Mouse (Mus musculus): Measurements from ENCODE around the gene Oaz3. TPM values are rescaled to one million over a fixed set of nuclear protein-coding genes. Genes with fewer than 3 reads are reported as not detected.

Gene Oaz3
- total and polyA plus RNA-seq, 2 experiments from 2014 or later = 0.60 TPM; not detected in 1

- Histone ChIP-seq H3K4me2 (ENCODE audit: low read depth, low read length) (no peak overlapping the region), H3K36me3 (ENCODE audit: insufficient read depth, low read length) (no peaks in the 10 kb centered on the region), H3K9ac (replicated peaks; ENCODE audit: low read length) (no peak overlapping the region), H3K9me3 (ENCODE audit: low read length) (no peaks in the 10 kb centered on the region), H3K27ac (no peak overlapping the region), H3K4me3 (ENCODE audit: low read length) (no peak overlapping the region), H3K4me1 (ENCODE audit: insufficient read depth, low read length) (no peaks in the 10 kb centered on the region), H3K27me3 (ENCODE audit: insufficient read depth, low read length) (no peaks in the 10 kb centered on the region)
- ATAC-seq = no peak
- DNase-seq (ENCODE audit: low spot score) = no peak
- no peak for TF ChIP-seq CTCF (IDR thresholded peaks at IDR 0.05; ENCODE audit: low read depth)
- 89% methylated on average over 2 of the region's 2 CpGs for WGBS
Measured at GRCm38 (mm10) chr3:94392128-94392527, 51.6 kb downstream of the Oaz3 start.

GRCm38 (mm10) chr3:94391001-94391400, 52.7 kb downstream of the Oaz3 start:
- H3K4me2 ChIP-seq (ENCODE audit: low read depth, low read length) = no peak overlapping the region
- peak; percentile 58 for DNase-seq (ENCODE audit: low spot score)
- H3K4me3 ChIP-seq (ENCODE audit: low read length) = no peak overlapping the region
- H3K27ac ChIP-seq = no peak overlapping the region
- 58% methylated on average over 5 of the region's 5 CpGs for WGBS
- no peaks in the 10 kb centered on the region for H3K36me3 ChIP-seq (ENCODE audit: insufficient read depth, low read length)
- no peaks in the 10 kb centered on the region for H3K4me1 ChIP-seq (ENCODE audit: insufficient read depth, low read length)
- no peaks in the 10 kb centered on the region for H3K9me3 ChIP-seq (ENCODE audit: low read length)
- no peak for TF ChIP-seq CTCF (IDR thresholded peaks at IDR 0.05; ENCODE audit: low read depth)
- H3K27me3 ChIP-seq (ENCODE audit: insufficient read depth, low read length) = no peaks in the 10 kb centered on the region
- 0 out of 2 replicates have a peak, but pooled peaks have one; percentile 5 for ATAC-seq
- no peak overlapping the region for H3K9ac ChIP-seq (replicated peaks; ENCODE audit: low read length)

- 97% methylated on average over 16 of the region's 16 CpGs for WGBS
- H3K9me3 ChIP-seq (ENCODE audit: low read length) = no peaks in the 10 kb centered on the region
- H3K27me3 ChIP-seq (ENCODE audit: insufficient read depth, low read length) = no peaks in the 10 kb centered on the region
Measured at GRCm38 (mm10) chr3:94389420-94389819, 54.3 kb downstream of the Oaz3 start.

GRCm38 (mm10) chr3:94388047-94388446, 55.7 kb downstream of the Oaz3 start:
- Histone ChIP-seq H3K27ac (no peak overlapping the region), H3K4me2 (ENCODE audit: low read depth, low read length) (no peak overlapping the region), H3K4me3 (ENCODE audit: low read length) (no peak overlapping the region), H3K9me3 (ENCODE audit: low read length) (no peaks in the 10 kb centered on the region), H3K27me3 (ENCODE audit: insufficient read depth, low read length) (no peaks in the 10 kb centered on the region), H3K9ac (replicated peaks; ENCODE audit: low read length) (no peak overlapping the region), H3K36me3 (ENCODE audit: insufficient read depth, low read length) (no peaks in the 10 kb centered on the region), H3K4me1 (ENCODE audit: insufficient read depth, low read length) (no peaks in the 10 kb centered on the region)
- ATAC-seq (no peak), DNase-seq (ENCODE audit: low spot score) (no peak)
- 84% methylated on average over 5 of the region's 5 CpGs for WGBS
- TF ChIP-seq CTCF (IDR thresholded peaks at IDR 0.05; ENCODE audit: low read depth) = no peak

More at GRCm38 (mm10) chr3:94389420-94389819, 54.3 kb downstream of the Oaz3 start:
- Histone ChIP-seq H3K9ac (replicated peaks; ENCODE audit: low read length) (no peak overlapping the region), H3K4me1 (ENCODE audit: insufficient read depth, low read length) (no peaks in the 10 kb centered on the region), H3K36me3 (ENCODE audit: insufficient read depth, low read length) (no peaks in the 10 kb centered on the region), H3K27ac (no peak overlapping the region), H3K4me3 (ENCODE audit: low read length) (no peak overlapping the region), H3K4me2 (ENCODE audit: low read depth, low read length) (no peak overlapping the region)
- ATAC-seq (no peak), DNase-seq (ENCODE audit: low spot score) (no peak)
- TF ChIP-seq CTCF (IDR thresholded peaks at IDR 0.05; ENCODE audit: low read depth) = no peak

- no peak overlapping the region for H3K27ac ChIP-seq
- no peak overlapping the region for H3K4me3 ChIP-seq (ENCODE audit: low read length)
- no peaks in the 10 kb centered on the region for H3K36me3 ChIP-seq (ENCODE audit: insufficient read depth, low read length)
- H3K9me3 ChIP-seq (ENCODE audit: low read length) = no peaks in the 10 kb centered on the region
- H3K4me1 ChIP-seq (ENCODE audit: insufficient read depth, low read length) = no peaks in the 10 kb centered on the region
- TF ChIP-seq CTCF (IDR thresholded peaks at IDR 0.05; ENCODE audit: low read depth) = no peak
- H3K4me2 ChIP-seq (ENCODE audit: low read depth, low read length) = no peak overlapping the region
- H3K9ac ChIP-seq (replicated peaks; ENCODE audit: low read length) = no peak overlapping the region
- 89% methylated on average over 10 of the region's 10 CpGs for WGBS
- ATAC-seq (no peak), DNase-seq (ENCODE audit: low spot score) (no peak)
- H3K27me3 ChIP-seq (ENCODE audit: insufficient read depth, low read length) = no peaks in the 10 kb centered on the region
Measured at GRCm38 (mm10) chr3:94387391-94387790, 56.3 kb downstream of the Oaz3 start.

GRCm38 (mm10) chr3:94386671-94387070, 57.0 kb downstream of the Oaz3 start:
- no peaks in the 10 kb centered on the region for H3K4me1 ChIP-seq (ENCODE audit: insufficient read depth, low read length)
- 74% methylated on average over 4 of the region's 4 CpGs for WGBS
- H3K9me3 ChIP-seq (ENCODE audit: low read length) = no peaks in the 10 kb centered on the region
- no peak for TF ChIP-seq CTCF (IDR thresholded peaks at IDR 0.05; ENCODE audit: low read depth)
- no peaks in the 10 kb centered on the region for H3K27me3 ChIP-seq (ENCODE audit: insufficient read depth, low read length)
- DNase-seq (ENCODE audit: low spot score) (no peak), ATAC-seq (no peak)
- no peak overlapping the region for H3K9ac ChIP-seq (replicated peaks; ENCODE audit: low read length)
- H3K4me3 ChIP-seq (ENCODE audit: low read length) = no peak overlapping the region
- H3K27ac ChIP-seq = no peak overlapping the region
- no peak overlapping the region for H3K4me2 ChIP-seq (ENCODE audit: low read depth, low read length)
- H3K36me3 ChIP-seq (ENCODE audit: insufficient read depth, low read length) = no peaks in the 10 kb centered on the region

- Histone ChIP-seq H3K4me3 (ENCODE audit: low read length) (no peak overlapping the region), H3K9me3 (ENCODE audit: low read length) (no peaks in the 10 kb centered on the region), H3K4me2 (ENCODE audit: low read depth, low read length) (no peak overlapping the region), H3K4me1 (ENCODE audit: insufficient read depth, low read length) (no peaks in the 10 kb centered on the region), H3K36me3 (ENCODE audit: insufficient read depth, low read length) (no peaks in the 10 kb centered on the region), H3K27me3 (ENCODE audit: insufficient read depth, low read length) (no peaks in the 10 kb centered on the region), H3K9ac (replicated peaks; ENCODE audit: low read length) (no peak overlapping the region), H3K27ac (no peak overlapping the region)
- TF ChIP-seq CTCF (IDR thresholded peaks at IDR 0.05; ENCODE audit: low read depth) = no peak
- no peak for ATAC-seq
- no peak for DNase-seq (ENCODE audit: low spot score)
- WGBS = 46% methylated on average over 3 of the region's 3 CpGs
Measured at GRCm38 (mm10) chr3:94383476-94383875, 60.2 kb downstream of the Oaz3 start.

Other genes starting within 250 kb of the Oaz3 start
- gene Gm5286, start 247.2 kb downstream of the Oaz3 start, total RNA-seq (2014; rRNA removed) = not detected in 2 replicates
- not detected in 2 replicates for gene Gm5286, start 247.2 kb downstream of the Oaz3 start, polyA plus RNA-seq (2015; fragmentation: Nextera tagmentation; extraction: Ambion mirVana)
- gene Gm4778, start 179.9 kb downstream of the Oaz3 start, total RNA-seq (2014; rRNA removed) = not detected in 2 replicates
- gene Gm4778, start 179.9 kb downstream of the Oaz3 start, polyA plus RNA-seq (2015; fragmentation: Nextera tagmentation; extraction: Ambion mirVana) = not detected in 2 replicates
- 14.6 and 16.4 TPM in 2 replicates for gene Them4, start 133.8 kb downstream of the Oaz3 start, total RNA-seq (2014; rRNA removed)
- gene Them4, start 133.8 kb downstream of the Oaz3 start, polyA plus RNA-seq (2015; fragmentation: Nextera tagmentation; extraction: Ambion mirVana) = 66.7 and 66.9 TPM in 2 replicates
- not detected in 2 replicates for gene Them5, start 101.8 kb downstream of the Oaz3 start, total RNA-seq (2014; rRNA removed)
- gene Them5, start 101.8 kb downstream of the Oaz3 start, polyA plus RNA-seq (2015; fragmentation: Nextera tagmentation; extraction: Ambion mirVana) = 0.11 TPM in 1 of 2 replicates, not detected in the other
- 1.8 and 2.6 TPM in 2 replicates for gene C2cd4d, start 81.5 kb downstream of the Oaz3 start, total RNA-seq (2014; rRNA removed)
- 1.3 and 2.2 TPM in 2 replicates for gene C2cd4d, start 81.5 kb downstream of the Oaz3 start, polyA plus RNA-seq (2015; fragmentation: Nextera tagmentation; extraction: Ambion mirVana)
- 1.5 TPM in 2 replicates for gene Rorc, start 71.1 kb downstream of the Oaz3 start, total RNA-seq (2014; rRNA removed)
- 0.45 and 0.79 TPM in 2 replicates for gene Rorc, start 71.1 kb downstream of the Oaz3 start, polyA plus RNA-seq (2015; fragmentation: Nextera tagmentation; extraction: Ambion mirVana)
- gene Lingo4, start 45.4 kb downstream of the Oaz3 start, total RNA-seq (2014; rRNA removed) = 3.7 and 3.9 TPM in 2 replicates
- gene Lingo4, start 45.4 kb downstream of the Oaz3 start, polyA plus RNA-seq (2015; fragmentation: Nextera tagmentation; extraction: Ambion mirVana) = 2.1 and 2.5 TPM in 2 replicates
- 11.8 and 13.7 TPM in 2 replicates for gene Tdrkh, start 30.6 kb downstream of the Oaz3 start, total RNA-seq (2014; rRNA removed)
- gene Tdrkh, start 30.6 kb downstream of the Oaz3 start, polyA plus RNA-seq (2015; fragmentation: Nextera tagmentation; extraction: Ambion mirVana) = 46.8 and 48.6 TPM in 2 replicates
- gene Mrpl9, start 597 bp downstream of the Oaz3 start, total RNA-seq (2014; rRNA removed) = 45.8 and 49.2 TPM in 2 replicates
- gene Mrpl9, start 597 bp downstream of the Oaz3 start, polyA plus RNA-seq (2015; fragmentation: Nextera tagmentation; extraction: Ambion mirVana) = 61.7 and 63.8 TPM in 2 replicates
- gene Celf3, start 34.4 kb upstream of the Oaz3 start, total RNA-seq (2014; rRNA removed) = 156 and 184 TPM in 2 replicates
- 158 and 171 TPM in 2 replicates for gene Celf3, start 34.4 kb upstream of the Oaz3 start, polyA plus RNA-seq (2015; fragmentation: Nextera tagmentation; extraction: Ambion mirVana)
- 2.3 and 4.1 TPM in 2 replicates for gene Riiad1, start 36.4 kb upstream of the Oaz3 start, total RNA-seq (2014; rRNA removed)
- gene Riiad1, start 36.4 kb upstream of the Oaz3 start, polyA plus RNA-seq (2015; fragmentation: Nextera tagmentation; extraction: Ambion mirVana) = 15.7 and 18.3 TPM in 2 replicates
- 71.3 and 79.9 TPM in 2 replicates for gene Snx27, start 138.8 kb upstream of the Oaz3 start, total RNA-seq (2014; rRNA removed)
- 81.7 and 82.1 TPM in 2 replicates for gene Snx27, start 138.8 kb upstream of the Oaz3 start, polyA plus RNA-seq (2015; fragmentation: Nextera tagmentation; extraction: Ambion mirVana)
- gene Gm10972, start 199.2 kb upstream of the Oaz3 start, total RNA-seq (2014; rRNA removed) = not detected in 2 replicates
- not detected in 2 replicates for gene Gm10972, start 199.2 kb upstream of the Oaz3 start, polyA plus RNA-seq (2015; fragmentation: Nextera tagmentation; extraction: Ambion mirVana)
- gene Tuft1, start 215.0 kb upstream of the Oaz3 start, total RNA-seq (2014; rRNA removed) = 8.4 and 14.7 TPM in 2 replicates
- gene Tuft1, start 215.0 kb upstream of the Oaz3 start, polyA plus RNA-seq (2015; fragmentation: Nextera tagmentation; extraction: Ambion mirVana) = 6.8 and 7.6 TPM in 2 replicates
- 1.8 TPM in 1 of 2 replicates, not detected in the other for gene Selenbp2, start 249.6 kb upstream of the Oaz3 start, total RNA-seq (2014; rRNA removed)
- 0.62 and 0.79 TPM in 2 replicates for gene Selenbp2, start 249.6 kb upstream of the Oaz3 start, polyA plus RNA-seq (2015; fragmentation: Nextera tagmentation; extraction: Ambion mirVana)